Mouse (Mus musculus): ENCODE results near the gene Cog2. TPM values are rescaled to one million over a fixed set of nuclear protein-coding genes. Genes with fewer than 3 reads are reported as not detected.
A peak's percentile ranks its signal among the peaks of the same experiment; 100 is the strongest.

Gene Cog2
- polyA plus RNA-seq, 1 experiment from 2014 or later: 37.2 TPM

DNA sequence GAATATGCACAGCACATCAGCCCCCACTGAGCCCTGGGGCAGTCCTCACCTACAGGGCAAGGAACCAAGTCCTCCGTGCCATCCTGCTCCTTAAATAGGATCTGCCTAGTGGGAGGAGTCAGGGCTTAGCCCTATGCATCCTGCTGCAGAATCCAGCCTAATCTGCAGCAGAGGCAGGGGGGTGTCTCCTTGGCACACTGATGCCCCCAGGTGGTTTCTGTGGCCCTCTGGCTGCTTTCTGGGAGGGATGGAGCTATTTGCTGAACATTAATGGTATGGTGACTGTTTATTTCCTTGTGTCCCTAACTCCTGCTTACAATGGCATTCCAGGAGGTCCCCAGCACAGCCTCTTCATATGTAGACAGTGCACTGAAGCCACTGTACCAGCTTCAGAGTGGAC is 27.6 kb downstream of the Cog2 start:
- no peak overlapping the region for H3K4me3 ChIP-seq
- no peak for ATAC-seq (ENCODE audit: borderline replicate concordance, extremely low read depth, low FRiP score, low TSS enrichment)
- WGBS: 69% methylated on average over 1 of the region's 1 CpGs
- peaks cover 81% of the 10 kb centered on the region for H3K36me3 ChIP-seq
- H3K27ac ChIP-seq: no peak overlapping the region
- no peak overlapping the region for H3K4me2 ChIP-seq
- no peaks in the 10 kb centered on the region for H3K27me3 ChIP-seq
- H3K4me1 ChIP-seq: no peaks in the 10 kb centered on the region
- H3K9ac ChIP-seq: no peak overlapping the region
- H3K9me3 ChIP-seq: no peaks in the 10 kb centered on the region

DNA sequence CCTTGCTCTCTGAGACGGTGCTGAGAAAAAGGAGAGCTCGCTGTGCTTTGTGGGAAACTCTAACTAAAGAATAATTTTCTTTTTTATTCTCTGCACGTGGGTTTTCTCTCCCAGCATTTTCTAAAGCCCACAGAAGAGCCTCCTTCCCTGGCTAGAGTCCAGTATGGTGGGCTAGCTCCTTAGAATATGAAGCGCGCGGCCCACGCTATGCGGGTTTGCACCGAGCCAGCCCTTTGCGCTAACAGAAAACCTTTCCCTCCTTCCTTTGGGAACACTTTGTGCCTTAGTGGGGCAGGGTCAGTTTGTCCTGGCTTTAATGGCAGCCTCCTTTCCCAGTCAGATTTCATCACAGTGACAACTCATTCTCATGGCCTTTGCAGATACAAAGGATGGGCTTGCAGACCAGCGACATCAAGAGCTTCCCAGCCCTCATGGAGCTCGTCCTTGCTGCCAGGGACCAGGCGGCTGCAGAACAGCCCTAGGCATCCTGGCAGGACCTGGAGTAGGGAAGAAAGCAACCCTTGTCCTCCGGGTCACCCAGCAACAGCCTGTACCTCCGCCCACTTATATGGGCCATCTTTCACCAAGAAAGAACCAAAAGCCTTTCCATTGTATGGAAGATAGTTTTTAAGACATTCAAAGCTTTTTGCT is 30.6 kb downstream of the Cog2 start:
- H3K9ac ChIP-seq: no peak overlapping the region
- H3K27me3 ChIP-seq: no peaks in the 10 kb centered on the region
- peaks cover 53% of the 10 kb centered on the region for H3K36me3 ChIP-seq
- ATAC-seq (ENCODE audit: borderline replicate concordance, extremely low read depth, low FRiP score, low TSS enrichment): no peak
- no peak overlapping the region for H3K4me2 ChIP-seq
- H3K27ac ChIP-seq: no peak overlapping the region
- no peaks in the 10 kb centered on the region for H3K9me3 ChIP-seq
- no peak overlapping the region for H3K4me3 ChIP-seq
- 91% methylated on average over 15 of the region's 15 CpGs for WGBS
- peaks cover 5% of the 10 kb centered on the region; the same call in 1 of the 2 replicates for H3K4me1 ChIP-seq

DNA sequence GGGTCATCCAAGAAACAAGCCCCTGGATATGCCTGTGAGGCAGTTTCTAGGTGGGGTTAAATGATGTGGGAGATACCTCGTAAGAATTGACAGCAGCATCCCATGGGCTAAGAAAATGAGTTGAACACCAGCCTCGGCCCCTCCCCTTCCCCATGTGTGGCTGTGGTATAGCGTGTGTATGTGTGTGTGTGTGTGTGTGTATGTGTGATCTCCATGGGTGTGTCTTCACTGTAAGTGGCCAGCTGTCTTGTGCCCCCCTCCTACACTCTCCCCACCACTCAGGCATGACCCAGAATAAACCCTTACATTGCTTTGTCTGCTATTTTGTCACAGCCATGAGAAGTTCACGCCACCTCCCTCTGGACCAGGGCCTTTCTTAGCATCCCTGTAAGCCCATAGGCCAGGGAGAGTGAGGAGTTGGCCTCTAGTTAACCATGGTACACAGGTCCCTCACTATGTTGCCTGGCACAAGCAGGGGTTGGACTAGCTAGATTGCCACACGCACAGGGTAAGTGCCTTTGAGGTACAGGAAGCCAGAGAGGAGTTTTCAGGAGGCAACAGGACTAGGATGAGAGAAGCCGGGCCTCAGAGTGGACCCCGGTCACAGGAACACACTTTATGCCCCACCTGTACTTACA is 34.7 kb downstream of the Cog2 start:
- Histone ChIP-seq H3K36me3 (peaks cover 23% of the 10 kb centered on the region), H3K4me2 (no peak overlapping the region), H3K9me3 (no peaks in the 10 kb centered on the region), H3K27me3 (no peaks in the 10 kb centered on the region), H3K4me3 (no peak overlapping the region), H3K9ac (no peak overlapping the region), H3K27ac (peak overlapping the region; percentile 81), H3K4me1 (peaks cover 23% of the 10 kb centered on the region)
- ATAC-seq (ENCODE audit: borderline replicate concordance, extremely low read depth, low FRiP score, low TSS enrichment): no peak
- 81% methylated on average over 7 of the region's 7 CpGs for WGBS

DNA sequence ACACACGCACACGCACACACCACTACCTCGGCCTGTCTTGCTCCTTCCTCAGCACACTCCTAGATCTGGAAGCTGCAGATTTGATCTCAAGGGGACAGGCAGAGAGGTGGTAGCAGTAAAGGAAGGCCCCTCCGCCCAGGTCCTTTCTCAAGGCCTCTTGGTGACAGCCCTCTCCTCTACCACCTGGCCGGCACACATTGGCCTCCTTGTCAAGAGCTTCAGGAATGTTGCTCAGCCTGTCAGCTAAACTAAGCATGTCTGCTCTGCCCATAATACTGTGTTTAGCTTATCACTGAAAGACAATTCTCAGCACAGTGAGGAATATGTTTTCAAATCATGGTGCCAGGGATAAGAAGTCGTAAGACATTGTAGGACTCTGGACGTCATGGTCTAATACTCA is 35.6 kb downstream of the Cog2 start:
- Histone ChIP-seq H3K36me3 (peaks cover 14% of the 10 kb centered on the region), H3K4me1 (peaks cover 23% of the 10 kb centered on the region), H3K4me3 (no peak overlapping the region), H3K27ac (peak overlapping the region; percentile 81), H3K27me3 (no peaks in the 10 kb centered on the region), H3K9me3 (no peaks in the 10 kb centered on the region), H3K4me2 (no peak overlapping the region), H3K9ac (no peak overlapping the region)
- 55% methylated on average over 7 of the region's 7 CpGs for WGBS
- peak; percentile 54 for ATAC-seq (ENCODE audit: borderline replicate concordance, extremely low read depth, low FRiP score, low TSS enrichment)

DNA sequence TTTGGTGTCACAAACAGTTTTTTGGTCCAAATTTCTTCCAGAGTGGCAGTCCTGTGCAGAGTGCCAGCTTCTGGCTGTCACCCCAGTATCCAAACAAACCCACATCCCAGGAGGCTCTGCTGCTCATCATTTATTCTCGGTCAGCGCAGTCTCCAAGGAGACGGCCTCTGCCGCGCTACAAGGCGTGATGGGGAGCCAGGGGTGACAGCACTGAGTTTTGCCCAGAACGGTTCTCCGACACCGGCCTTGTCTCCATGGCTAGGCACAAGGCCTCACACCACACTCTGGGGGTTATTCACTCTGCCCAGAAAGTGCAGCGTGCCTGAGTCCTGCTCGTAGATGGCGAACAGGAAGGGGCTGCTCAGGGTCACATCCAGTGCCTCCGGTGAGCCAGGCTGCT is 36.1 kb downstream of the Cog2 start:
- no peak overlapping the region for H3K4me3 ChIP-seq
- H3K27me3 ChIP-seq: no peaks in the 10 kb centered on the region
- no peak overlapping the region for H3K4me2 ChIP-seq
- H3K9me3 ChIP-seq: no peaks in the 10 kb centered on the region
- peaks cover 9% of the 10 kb centered on the region for H3K36me3 ChIP-seq
- no peak overlapping the region for H3K9ac ChIP-seq
- 50% methylated on average over 13 of the region's 13 CpGs for WGBS
- H3K27ac ChIP-seq: peak overlapping the region; percentile 81
- H3K4me1 ChIP-seq: peaks cover 23% of the 10 kb centered on the region
- ATAC-seq (ENCODE audit: borderline replicate concordance, extremely low read depth, low FRiP score, low TSS enrichment): no peak

DNA sequence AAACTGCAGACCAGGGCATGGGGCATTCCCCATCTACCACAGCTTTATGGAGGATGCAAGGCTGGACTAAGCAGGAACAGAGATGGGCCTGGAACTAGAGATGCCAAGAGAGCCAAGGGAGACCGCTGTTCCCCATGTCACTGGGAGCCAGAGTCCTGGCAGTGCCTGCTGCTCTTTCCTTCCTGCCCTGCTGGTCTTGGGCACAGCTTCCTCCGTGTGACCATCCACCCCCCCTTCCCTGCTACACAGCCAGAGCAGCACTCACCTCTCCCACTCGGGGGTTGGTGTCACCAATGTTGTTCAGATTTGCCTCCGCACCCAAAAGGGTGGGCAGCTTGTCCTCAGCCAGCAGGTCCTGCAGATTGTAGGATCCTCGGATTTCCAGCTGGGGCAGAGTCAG is 36.9 kb downstream of the Cog2 start:
- H3K4me2 ChIP-seq: no peak overlapping the region
- 65% methylated on average over 5 of the region's 5 CpGs for WGBS
- 0 out of 2 replicates have a peak, but pooled peaks cover 1% of the 10 kb centered on the region for H3K36me3 ChIP-seq
- H3K27ac ChIP-seq: peak overlapping the region; percentile 81
- H3K4me3 ChIP-seq: no peak overlapping the region
- H3K9me3 ChIP-seq: no peaks in the 10 kb centered on the region
- H3K4me1 ChIP-seq: peaks cover 23% of the 10 kb centered on the region
- no peaks in the 10 kb centered on the region for H3K27me3 ChIP-seq
- ATAC-seq (ENCODE audit: borderline replicate concordance, extremely low read depth, low FRiP score, low TSS enrichment): no peak
- no peak overlapping the region for H3K9ac ChIP-seq

DNA sequence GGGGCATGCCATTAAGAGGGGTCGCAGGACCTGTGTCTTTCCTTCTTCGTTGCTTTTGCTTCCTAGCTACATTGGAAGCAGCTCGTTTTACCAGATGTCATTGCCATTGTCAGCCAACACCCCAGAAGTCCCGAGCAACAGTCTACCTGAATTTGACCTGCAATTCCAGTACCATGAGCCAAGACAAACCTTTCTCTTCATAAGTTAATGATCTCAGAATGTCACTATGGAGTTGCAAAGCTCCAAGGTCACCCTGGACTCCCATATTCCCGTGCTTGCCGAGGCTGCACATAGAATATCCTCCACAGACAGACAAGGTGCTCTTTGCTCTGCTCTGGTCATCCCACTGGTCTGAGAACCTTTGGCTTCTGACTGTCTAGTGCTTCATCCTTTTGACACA is 46.6 kb downstream of the Cog2 start:
- no peak overlapping the region for H3K9ac ChIP-seq
- H3K27me3 ChIP-seq: no peaks in the 10 kb centered on the region
- 66% methylated on average over 6 of the region's 6 CpGs for WGBS
- no peak overlapping the region for H3K4me3 ChIP-seq
- no peak for ATAC-seq (ENCODE audit: borderline replicate concordance, extremely low read depth, low FRiP score, low TSS enrichment)
- no peaks in the 10 kb centered on the region for H3K9me3 ChIP-seq
- H3K36me3 ChIP-seq: no peaks in the 10 kb centered on the region
- no peak overlapping the region for H3K27ac ChIP-seq
- H3K4me2 ChIP-seq: no peak overlapping the region
- peaks cover 40% of the 10 kb centered on the region for H3K4me1 ChIP-seq

DNA sequence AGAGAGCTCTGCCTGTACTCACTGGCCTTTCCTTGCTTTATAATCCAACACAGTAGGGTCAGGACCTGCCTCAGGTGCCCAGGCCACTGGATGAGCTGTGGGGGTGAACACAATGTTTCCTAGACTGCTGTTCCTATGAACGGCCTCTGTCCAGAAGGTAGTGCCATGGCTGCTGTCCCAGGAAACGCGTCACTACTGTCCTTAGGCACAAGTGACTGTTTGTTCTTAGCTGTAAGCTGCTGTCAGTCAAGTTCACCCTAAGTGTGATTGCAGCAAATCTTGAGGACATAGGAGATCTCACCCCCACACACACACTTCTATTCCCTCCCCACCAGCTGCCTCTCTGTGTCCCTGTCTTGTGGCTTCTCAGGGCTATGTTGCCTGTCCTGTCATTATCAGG is 47.0 kb downstream of the Cog2 start:
- H3K27ac ChIP-seq: no peak overlapping the region
- H3K36me3 ChIP-seq: no peaks in the 10 kb centered on the region
- H3K27me3 ChIP-seq: no peaks in the 10 kb centered on the region
- H3K9me3 ChIP-seq: no peaks in the 10 kb centered on the region
- no peak overlapping the region for H3K4me3 ChIP-seq
- ATAC-seq (ENCODE audit: borderline replicate concordance, extremely low read depth, low FRiP score, low TSS enrichment): no peak
- no peak overlapping the region for H3K9ac ChIP-seq
- no peak overlapping the region for H3K4me2 ChIP-seq
- peaks cover 42% of the 10 kb centered on the region for H3K4me1 ChIP-seq
- WGBS: 64% methylated on average over 3 of the region's 3 CpGs

DNA sequence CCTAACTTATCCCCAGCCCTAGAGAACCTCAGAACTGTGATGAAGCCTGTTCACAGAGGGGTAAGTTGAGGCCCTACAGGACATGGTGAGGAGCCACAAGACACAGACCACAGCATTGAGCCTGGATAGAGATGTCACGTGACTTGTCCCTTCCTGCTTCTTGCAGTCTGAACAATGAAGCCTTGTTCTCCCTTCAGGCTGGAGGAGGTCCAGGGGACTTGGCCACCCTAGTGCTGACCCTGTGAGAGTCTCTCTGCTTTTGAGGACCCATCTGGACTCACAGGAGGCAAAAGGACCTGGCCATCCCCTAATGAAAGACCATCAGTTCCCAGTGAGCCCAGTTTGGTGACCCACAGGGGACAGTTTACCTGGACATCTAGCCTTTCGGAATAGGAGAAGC is 48.5 kb downstream of the Cog2 start:
- 63% methylated on average over 2 of the region's 2 CpGs for WGBS
- H3K27ac ChIP-seq: peak overlapping the region; percentile 31
- H3K4me2 ChIP-seq: no peak overlapping the region

DNA sequence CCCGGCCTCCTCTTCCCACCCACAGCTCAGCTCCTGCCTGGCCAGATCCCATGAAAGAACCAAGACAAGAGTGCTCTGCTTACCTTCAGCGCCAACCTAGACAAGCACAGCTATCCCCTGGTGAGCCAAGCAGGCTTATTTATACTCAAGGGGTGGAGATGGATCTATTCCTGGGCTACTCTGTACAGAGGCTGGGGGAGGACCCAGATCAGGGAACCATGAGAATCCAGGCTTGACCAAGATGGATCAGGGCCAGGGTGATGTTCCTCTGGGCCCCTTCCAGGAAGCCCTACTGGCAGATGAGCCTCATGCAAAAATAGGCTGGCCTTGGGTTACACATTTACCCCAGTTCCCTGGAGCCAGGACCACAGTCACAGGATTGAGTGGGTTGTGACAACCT is 49.0 kb downstream of the Cog2 start, which contains the start of gene Agt:
TSS of gene Agt (minus strand) at position 114 of the 400 bp plus-strand sequence.
- H3K36me3 ChIP-seq: no peaks in the 10 kb centered on the region
- H3K9me3 ChIP-seq: no peaks in the 10 kb centered on the region
- no peak within 1 kb of the TSS for H3K9ac ChIP-seq
- no peak for ATAC-seq (ENCODE audit: borderline replicate concordance, extremely low read depth, low FRiP score, low TSS enrichment)
- H3K4me3 ChIP-seq: no peak within 1 kb of the TSS
- 61% methylated on average over 2 of the region's 2 CpGs for WGBS
- peak within 1 kb of the TSS; percentile 83 for H3K27ac ChIP-seq
- H3K4me1 ChIP-seq: peaks cover 45% of the 10 kb centered on the region
- H3K27me3 ChIP-seq: no peaks in the 10 kb centered on the region
- no peak within 1 kb of the TSS for H3K4me2 ChIP-seq

More for the DNA sequence above, 48.5 kb downstream of the Cog2 start:
- ATAC-seq (ENCODE audit: borderline replicate concordance, extremely low read depth, low FRiP score, low TSS enrichment): no peak
- no peak overlapping the region for H3K4me3 ChIP-seq
- no peak overlapping the region for H3K9ac ChIP-seq
- H3K36me3 ChIP-seq: no peaks in the 10 kb centered on the region
- no peaks in the 10 kb centered on the region for H3K27me3 ChIP-seq
- no peaks in the 10 kb centered on the region for H3K9me3 ChIP-seq
- peaks cover 50% of the 10 kb centered on the region for H3K4me1 ChIP-seq

DNA sequence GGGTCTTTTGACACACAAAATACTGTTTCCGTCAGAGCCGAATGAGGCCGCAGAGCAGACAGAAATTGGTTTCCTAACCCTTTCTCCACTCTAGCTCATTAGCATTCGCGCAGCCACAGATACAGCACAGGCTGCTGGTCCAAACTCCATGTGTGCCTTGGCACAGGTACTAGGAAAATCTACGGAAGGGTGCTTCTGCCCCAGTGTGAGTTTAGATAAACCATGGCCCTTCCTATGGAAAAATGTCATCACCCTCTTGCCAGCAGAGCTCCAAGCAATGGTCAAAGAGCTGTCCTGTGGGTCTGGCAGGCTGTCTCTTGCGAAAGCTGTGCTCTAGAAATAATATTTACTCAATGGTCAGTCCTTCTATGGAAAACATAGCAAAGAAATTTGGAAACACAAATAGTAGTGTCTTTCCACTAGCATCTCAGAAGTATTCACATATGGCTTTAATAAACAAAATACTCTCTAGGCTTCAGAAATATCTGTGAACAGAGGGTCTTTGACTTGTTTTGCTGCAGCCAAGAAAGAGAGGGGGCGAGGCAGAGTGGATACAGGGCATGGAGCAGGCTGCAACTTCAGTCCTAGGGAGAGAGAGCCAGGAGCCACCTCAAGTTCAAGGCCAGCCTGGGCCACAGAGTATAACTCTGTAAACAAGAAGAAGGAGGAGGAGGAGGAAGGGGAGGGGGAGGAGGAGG is 51.3 kb downstream of the Cog2 start:
- Histone ChIP-seq H3K27me3 (no peaks in the 10 kb centered on the region), H3K4me1 (peaks cover 52% of the 10 kb centered on the region), H3K9me3 (no peaks in the 10 kb centered on the region), H3K9ac (no peak overlapping the region), H3K36me3 (no peaks in the 10 kb centered on the region), H3K4me3 (no peak overlapping the region), H3K4me2 (no peak overlapping the region), H3K27ac (peak overlapping the region; percentile 83)
- ATAC-seq (ENCODE audit: borderline replicate concordance, extremely low read depth, low FRiP score, low TSS enrichment): peak; percentile 76
- WGBS: 45% methylated on average over 8 of the region's 8 CpGs

DNA sequence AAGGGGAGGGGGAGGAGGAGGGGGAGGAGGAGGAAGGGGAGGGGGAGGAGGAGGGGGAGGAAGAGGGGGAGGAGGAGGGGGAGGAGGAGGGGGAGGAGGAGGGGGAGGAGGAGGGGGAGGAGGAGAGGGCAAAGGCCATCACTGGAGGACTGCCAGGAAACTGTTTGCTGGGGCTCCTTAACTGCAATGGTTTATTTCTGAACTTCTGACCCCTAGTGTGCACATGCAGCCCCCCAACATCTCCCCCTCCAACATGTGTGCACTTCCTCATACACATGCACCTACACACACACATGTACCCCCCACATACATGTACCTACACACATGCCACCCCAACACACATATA is 51.8 kb downstream of the Cog2 start:
- Histone ChIP-seq H3K4me2 (no peak overlapping the region), H3K4me1 (peaks cover 55% of the 10 kb centered on the region), H3K27ac (peak overlapping the region; percentile 85), H3K9ac (no peak overlapping the region), H3K36me3 (no peaks in the 10 kb centered on the region), H3K4me3 (no peak overlapping the region), H3K9me3 (no peaks in the 10 kb centered on the region), H3K27me3 (no peaks in the 10 kb centered on the region)
- no peak for ATAC-seq (ENCODE audit: borderline replicate concordance, extremely low read depth, low FRiP score, low TSS enrichment)
